Mouse (Mus musculus): ENCODE results near the gene Fam173a. TPM values are rescaled to one million over a fixed set of nuclear protein-coding genes. Genes with fewer than 3 reads are reported as not detected.

Gene Fam173a
- polyA plus RNA-seq, 1 experiment, result 26.0 TPM

- no peaks in the 10 kb centered on the region for H3K4me1 ChIP-seq (ENCODE audit: control insufficient read depth, insufficient read depth, low read length)
- no peak overlapping the region for H3K9ac ChIP-seq (ENCODE audit: low read depth, poor library complexity, severe bottlenecking)
- H3K9me3 ChIP-seq (replicated peaks; ENCODE audit: control insufficient read depth, insufficient read depth, low read length, poor library complexity, severe bottlenecking), result no peaks in the 10 kb centered on the region
- H3K36me3 ChIP-seq (ENCODE audit: control insufficient read depth, insufficient read depth, low read length, poor library complexity, severe bottlenecking), result peaks cover 11% of the 10 kb centered on the region
- H3K27me3 ChIP-seq (ENCODE audit: control insufficient read depth, insufficient read depth, low read length, poor library complexity, severe bottlenecking), result no peaks in the 10 kb centered on the region
- H3K4me3 ChIP-seq (ENCODE audit: low read depth, low read length), result no peak overlapping the region
- no peak for TF ChIP-seq CTCF (IDR thresholded peaks at IDR 0.05; ENCODE audit: low read depth, low read length)
- no peak for TF ChIP-seq POLR2A (IDR thresholded peaks at IDR 0.05; ENCODE audit: insufficient read depth, low read length)
- TF ChIP-seq EP300 (IDR thresholded peaks at IDR 0.05; ENCODE audit: insufficient read depth, low read depth, low read length), result no peak
- no peak overlapping the region for H3K27ac ChIP-seq (ENCODE audit: insufficient read depth, low read length)
These were observed 33.4 kb upstream of the Fam173a start for GRCm38 (mm10) chr17:25825984-25826570.

DNA sequence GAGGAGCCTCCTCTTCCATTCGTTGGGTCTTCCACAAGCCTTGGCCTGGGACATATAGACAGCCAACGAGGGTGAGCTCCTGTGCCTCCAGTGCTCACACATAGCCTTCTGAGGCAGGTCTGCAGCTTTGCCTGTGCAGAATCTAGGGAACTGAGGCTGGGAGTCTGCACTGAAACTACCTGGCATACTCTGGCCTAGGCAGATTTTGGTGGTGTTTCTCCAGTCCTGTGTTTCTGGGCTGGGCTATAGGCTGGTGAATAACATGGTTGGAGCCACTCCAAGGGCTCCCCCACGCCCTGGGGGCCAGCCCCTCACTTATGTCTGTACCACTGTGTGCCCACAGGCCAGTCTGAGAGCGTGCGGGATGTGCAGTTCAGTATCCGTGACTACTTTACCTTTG lies 32.6 kb upstream of the Fam173a start:
- H3K4me1 ChIP-seq (ENCODE audit: control insufficient read depth, insufficient read depth, low read length), result no peaks in the 10 kb centered on the region
- H3K9me3 ChIP-seq (replicated peaks; ENCODE audit: control insufficient read depth, insufficient read depth, low read length, poor library complexity, severe bottlenecking), result no peaks in the 10 kb centered on the region
- H3K9ac ChIP-seq (ENCODE audit: low read depth, poor library complexity, severe bottlenecking), result no peak overlapping the region
- no peak overlapping the region for H3K4me3 ChIP-seq (ENCODE audit: low read depth, low read length)
- peaks cover 4% of the 10 kb centered on the region for H3K36me3 ChIP-seq (ENCODE audit: control insufficient read depth, insufficient read depth, low read length, poor library complexity, severe bottlenecking)
- H3K27me3 ChIP-seq (ENCODE audit: control insufficient read depth, insufficient read depth, low read length, poor library complexity, severe bottlenecking), result no peaks in the 10 kb centered on the region
- no peak overlapping the region for H3K27ac ChIP-seq (ENCODE audit: insufficient read depth, low read length)
- TF ChIP-seq EP300 (IDR thresholded peaks at IDR 0.05; ENCODE audit: insufficient read depth, low read depth, low read length) (no peak), POLR2A (IDR thresholded peaks at IDR 0.05; ENCODE audit: insufficient read depth, low read length) (no peak), CTCF (IDR thresholded peaks at IDR 0.05; ENCODE audit: low read depth, low read length) (no peak)

- no peak overlapping the region for H3K27ac ChIP-seq (ENCODE audit: insufficient read depth, low read length)
- H3K27me3 ChIP-seq (ENCODE audit: control insufficient read depth, insufficient read depth, low read length, poor library complexity, severe bottlenecking), result no peaks in the 10 kb centered on the region
- H3K4me3 ChIP-seq (ENCODE audit: low read depth, low read length), result peak overlapping the region; percentile 93
- 0 out of 2 replicates have a peak overlapping the region, but pooled peaks have one; percentile 60 for H3K9ac ChIP-seq (ENCODE audit: low read depth, poor library complexity, severe bottlenecking)
- H3K36me3 ChIP-seq (ENCODE audit: control insufficient read depth, insufficient read depth, low read length, poor library complexity, severe bottlenecking), result no peaks in the 10 kb centered on the region; the same call in 1 of the 2 replicates
- no peak for TF ChIP-seq POLR2A (IDR thresholded peaks at IDR 0.05; ENCODE audit: insufficient read depth, low read length)
- no peak for TF ChIP-seq EP300 (IDR thresholded peaks at IDR 0.05; ENCODE audit: insufficient read depth, low read depth, low read length)
- no peak for TF ChIP-seq CTCF (IDR thresholded peaks at IDR 0.05; ENCODE audit: low read depth, low read length)
- H3K9me3 ChIP-seq (replicated peaks; ENCODE audit: control insufficient read depth, insufficient read depth, low read length, poor library complexity, severe bottlenecking), result no peaks in the 10 kb centered on the region
- no peaks in the 10 kb centered on the region for H3K4me1 ChIP-seq (ENCODE audit: control insufficient read depth, insufficient read depth, low read length)
These were observed 31.9 kb upstream of the Fam173a start for GRCm38 (mm10) chr17:25824362-25825142.

DNA sequence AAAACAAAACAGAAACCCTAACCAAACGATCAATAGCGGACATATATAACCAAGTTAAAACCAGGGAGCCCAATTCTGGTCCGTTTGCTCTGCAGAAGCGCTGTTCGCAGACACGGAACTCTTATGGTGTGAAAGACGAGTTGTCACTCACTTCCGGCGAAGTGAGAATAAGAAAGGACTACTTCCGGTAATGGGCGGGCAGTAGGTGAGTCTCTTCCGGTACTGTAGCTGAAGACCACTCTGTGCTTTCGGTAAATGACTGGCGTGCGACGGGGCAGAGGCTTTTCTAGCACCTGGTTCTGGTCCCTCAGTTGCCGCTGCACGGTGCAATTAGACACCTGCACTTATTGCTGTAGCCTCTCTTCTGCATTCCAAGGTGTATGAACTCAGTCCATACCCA lies 30.8 kb upstream of the Fam173a start, which contains the start of gene Wdr24:
Gene Wdr24 (plus strand): TSS at position 176 of the 400 bp plus-strand sequence.
- Histone ChIP-seq H3K27me3 (ENCODE audit: control insufficient read depth, insufficient read depth, low read length, poor library complexity, severe bottlenecking) (no peaks in the 10 kb centered on the region), H3K36me3 (ENCODE audit: control insufficient read depth, insufficient read depth, low read length, poor library complexity, severe bottlenecking) (no peaks in the 10 kb centered on the region; the same call in 1 of the 2 replicates), H3K9ac (ENCODE audit: low read depth, poor library complexity, severe bottlenecking) (peak within 1 kb of the TSS; percentile 60), H3K27ac (ENCODE audit: insufficient read depth, low read length) (no peak within 1 kb of the TSS), H3K4me3 (ENCODE audit: low read depth, low read length) (peak within 1 kb of the TSS; percentile 93), H3K4me1 (ENCODE audit: control insufficient read depth, insufficient read depth, low read length) (no peaks in the 10 kb centered on the region), H3K9me3 (replicated peaks; ENCODE audit: control insufficient read depth, insufficient read depth, low read length, poor library complexity, severe bottlenecking) (no peaks in the 10 kb centered on the region)
- TF ChIP-seq POLR2A (IDR thresholded peaks at IDR 0.05; ENCODE audit: insufficient read depth, low read length) (no peak), EP300 (IDR thresholded peaks at IDR 0.05; ENCODE audit: insufficient read depth, low read depth, low read length) (no peak), CTCF (IDR thresholded peaks at IDR 0.05; ENCODE audit: low read depth, low read length) (no peak)

- no peaks in the 10 kb centered on the region for H3K9me3 ChIP-seq (replicated peaks; ENCODE audit: control insufficient read depth, insufficient read depth, low read length, poor library complexity, severe bottlenecking)
- H3K4me3 ChIP-seq (ENCODE audit: low read depth, low read length), result peak overlapping the region; percentile 59
- TF ChIP-seq CTCF (IDR thresholded peaks at IDR 0.05; ENCODE audit: low read depth, low read length), result no peak
- TF ChIP-seq POLR2A (IDR thresholded peaks at IDR 0.05; ENCODE audit: insufficient read depth, low read length), result peak; percentile 12
- no peaks in the 10 kb centered on the region for H3K27me3 ChIP-seq (ENCODE audit: control insufficient read depth, insufficient read depth, low read length, poor library complexity, severe bottlenecking)
- H3K36me3 ChIP-seq (ENCODE audit: control insufficient read depth, insufficient read depth, low read length, poor library complexity, severe bottlenecking), result no peaks in the 10 kb centered on the region
- no peaks in the 10 kb centered on the region for H3K4me1 ChIP-seq (ENCODE audit: control insufficient read depth, insufficient read depth, low read length)
- no peak overlapping the region for H3K27ac ChIP-seq (ENCODE audit: insufficient read depth, low read length)
- peak overlapping the region; percentile 42; the same call in 1 of the 2 replicates for H3K9ac ChIP-seq (ENCODE audit: low read depth, poor library complexity, severe bottlenecking)
These were observed 26.4 kb upstream of the Fam173a start for GRCm38 (mm10) chr17:25818851-25819780.
